Mouse (Mus musculus) lung, adult 10 weeks (tissue): Measurements from ENCODE around the gene Lipm. TPM values are rescaled to one million over a fixed set of nuclear protein-coding genes. Genes with fewer than 3 reads are reported as not detected.

Experiments
- polyA plus RNA-seq: library from polyadenylated mRNA; stranded (reverse); fragments of 350-450 nt; fragmentation: Illumina TruSeq; extraction: RNeasy Lipid Tissue Mini Kit (QIAGEN cat#74804); gene quantifications from one replicate; pipeline ENCODE4 v1.2.3, GENCODE M21; 2014; ENCODE audit warnings: low read depth, low replicate concordance; ENCODE audit not compliant: insufficient read depth

The Lipm gene
- polyA plus RNA-seq, result not detected

DNA sequence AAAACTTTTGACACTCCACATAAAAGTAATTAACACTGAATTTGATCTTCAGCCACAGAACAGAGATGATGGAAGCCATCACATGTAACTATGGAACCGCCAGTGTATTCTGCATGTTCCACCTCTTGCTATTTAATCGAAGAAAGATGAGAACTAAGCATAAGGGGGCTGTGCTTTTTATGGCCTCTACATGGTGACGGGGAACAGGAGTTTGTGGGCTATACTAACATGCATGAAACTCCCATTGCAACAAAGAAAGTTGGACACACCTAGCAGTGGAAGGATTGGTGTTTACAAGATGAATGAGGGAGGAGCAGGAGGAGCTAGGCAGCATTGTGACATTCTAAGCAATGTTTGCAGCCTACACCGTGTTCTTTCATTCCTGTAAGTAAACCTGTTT is at the start of gene Lipm:
Gene Lipm, plus strand, starts transcription at position 301 of the 400 bp plus-strand sequence.

DNA sequence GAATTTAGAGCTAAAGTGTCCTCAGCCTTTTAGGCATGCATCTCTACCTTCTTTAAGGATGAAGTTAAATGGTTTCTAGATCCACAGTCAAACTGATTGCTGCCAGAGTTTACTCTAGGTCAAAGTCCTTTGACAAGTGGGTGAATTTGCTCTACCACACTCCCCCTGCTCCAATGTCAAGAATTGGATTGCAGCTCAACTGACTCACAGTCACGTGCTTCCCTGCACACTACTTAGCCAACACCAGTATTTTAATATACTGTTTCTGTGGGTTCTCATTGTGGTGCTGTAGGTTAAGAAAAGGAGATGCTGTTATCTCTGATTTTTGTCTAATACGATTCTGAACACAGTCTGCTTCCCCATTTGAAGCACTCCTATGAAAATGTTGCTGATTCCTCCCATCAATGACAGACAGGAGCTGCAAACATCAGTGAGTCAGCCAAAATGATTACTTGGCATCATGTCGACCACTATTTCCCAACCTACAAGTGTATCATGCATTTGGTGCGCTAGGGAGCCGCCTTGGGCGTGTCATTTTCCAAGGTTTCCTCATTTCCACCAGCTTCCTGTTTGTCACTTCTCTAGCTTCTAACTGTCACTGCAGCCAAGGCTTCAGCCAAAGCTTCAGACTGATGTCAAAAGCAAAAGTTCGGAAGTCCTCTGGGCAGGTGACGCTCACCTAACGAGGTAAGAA is 33.8 kb upstream of the Lipm start, which contains the start of gene Lipn:
Gene Lipn, plus strand, starts transcription at position 580 of the 694 bp plus-strand sequence.

DNA sequence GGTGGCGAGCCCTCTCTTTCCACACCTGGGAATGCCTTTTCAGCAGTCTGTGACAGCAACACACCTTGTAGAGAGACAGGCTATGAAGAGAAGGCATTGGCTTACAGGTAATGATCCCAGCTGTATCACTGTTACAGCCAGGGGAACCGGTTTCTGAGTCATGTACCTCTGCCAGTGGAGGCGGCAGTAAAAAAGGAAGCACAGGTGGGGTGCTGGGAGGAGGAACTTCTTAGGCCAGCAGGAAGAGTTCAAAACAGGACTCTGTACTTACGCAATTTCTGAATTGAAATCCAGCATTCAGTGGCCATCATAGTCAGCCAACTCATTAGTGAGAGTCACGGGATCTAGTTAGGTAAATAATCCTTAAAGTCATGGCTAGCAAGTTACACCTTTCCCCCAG is 65.2 kb downstream of the Lipm start, which contains the start of gene Ankrd22:
Gene Ankrd22, minus strand, starts transcription at position 163 of the 400 bp plus-strand sequence.

Other genes with a start within 250 kb of the Lipm start
- gene Lipf, start 139.7 kb upstream of the Lipm start, polyA plus RNA-seq, result 0.61 TPM
- not detected for gene Lipk, start 92.6 kb upstream of the Lipm start, polyA plus RNA-seq
- gene Lipn, start 33.6 kb upstream of the Lipm start, polyA plus RNA-seq, result not detected
- 0.34 TPM for gene Ankrd22, start 65.1 kb downstream of the Lipm start, polyA plus RNA-seq
- 8.2 TPM for gene Stambpl1, start 91.3 kb downstream of the Lipm start, polyA plus RNA-seq
- gene Acta2, start 154.7 kb downstream of the Lipm start, polyA plus RNA-seq, result 323 TPM
- 53.5 TPM for gene Fas, start 189.7 kb downstream of the Lipm start, polyA plus RNA-seq